Mouse (Mus musculus) CH12.LX (cell line): ENCODE data around the gene Lrp5. TPM values are rescaled to one million over a fixed set of nuclear protein-coding genes. Genes with fewer than 3 reads are reported as not detected.

ENCODE experiments used
- DNase-seq: peaks from one replicate; pipeline ENCODE4 v3.0.0-alpha.2; 2013; ENCODE audit errors: extremely low read depth
- H3K27ac ChIP-seq: 2 replicates; pipeline ENCODE4 v1.5.1; 2012; ENCODE audit warnings: low read depth, mild to moderate bottlenecking, control low read depth, moderate library complexity; ENCODE audit not compliant: insufficient read depth
- H3K27me3 ChIP-seq: replicated peaks from 2 replicates; pipeline ENCODE3; 2012; ENCODE audit warnings: inconsistent platforms
- H3K36me3 ChIP-seq, 2 experiments: replicated peaks in 1 of 2; 2 replicates each; pipeline versions ENCODE3 to v1.6.1; 2012; ENCODE audit warnings: inconsistent platforms in 1 of 2, low read length in 1 of 2, mild to moderate bottlenecking in 1 of 2, mixed read lengths in 1 of 2, moderate library complexity in 1 of 2; ENCODE audit not compliant: control insufficient read depth in 1 of 2, insufficient read depth in 1 of 2
- H3K4me1 ChIP-seq, 2 experiments: 2 replicates each; pipeline ENCODE4 v1.6.1; 2012; ENCODE audit warnings: inconsistent platforms in 1 of 2, moderate library complexity in 1 of 2; ENCODE audit not compliant: insufficient read depth in 2 of 2, control insufficient read depth in 1 of 2
- H3K4me2 ChIP-seq: 2 replicates; pipeline ENCODE4 v1.6.1; 2012; ENCODE audit warnings: low read depth, mild to moderate bottlenecking, control low read depth; ENCODE audit not compliant: poor library complexity, insufficient read depth, severe bottlenecking
- H3K4me3 ChIP-seq, 3 experiments: fragments of 150-350 bp in 1 of 3; sonication (generic) in 1 of 3; replicated peaks in 1 of 3; 2 replicates each; pipeline versions ENCODE3 to v1.5.1; 2011 to 2012; ENCODE audit warnings: low read depth in 2 of 3, low read length in 2 of 3, mild to moderate bottlenecking in 2 of 3, moderate library complexity in 2 of 3, control low read depth in 1 of 3, improper control_type of control experiment in 1 of 3, inconsistent platforms in 1 of 3, mixed read lengths in 1 of 3; ENCODE audit not compliant: poor library complexity in 1 of 3
- H3K79me2 ChIP-seq: replicated peaks from 2 replicates; pipeline ENCODE4 v1.6.1; 2012; ENCODE audit warnings: mild to moderate bottlenecking, moderate library complexity; ENCODE audit not compliant: control insufficient read depth, poor library complexity, insufficient read depth, severe bottlenecking; ENCODE audit errors: extremely low read depth
- H3K9ac ChIP-seq: 2 replicates; pipeline ENCODE4 v1.6.1; 2012; ENCODE audit warnings: low read depth, mild to moderate bottlenecking, control low read depth, moderate library complexity; ENCODE audit not compliant: insufficient read depth
- H3K9me3 ChIP-seq: replicated peaks from 2 replicates; pipeline ENCODE3; 2012; ENCODE audit warnings: low read length, inconsistent platforms, mixed read lengths
- BHLHE40 ChIP-seq: IDR thresholded peaks from 2 replicates; pipeline ENCODE4 v1.6.1; 2011; ENCODE audit warnings: mild to moderate bottlenecking, low read depth, low read length, improper control_type of control experiment
- CHD2 ChIP-seq: IDR thresholded peaks from 2 replicates; pipeline ENCODE4 v1.6.1; 2011; ENCODE audit warnings: low read length, improper control_type of control experiment
- CTCF ChIP-seq, 2 experiments: IDR thresholded peaks in 1 of 2; conservative IDR thresholded peaks in 1 of 2; 2 replicates each; pipeline ENCODE4 v1.5.1; 2011 to 2012; ENCODE audit warnings: low read depth in 2 of 2, low read length in 2 of 2, improper control_type of control experiment in 1 of 2, inconsistent platforms in 1 of 2, mild to moderate bottlenecking in 1 of 2, moderate library complexity in 1 of 2
- E2F4 ChIP-seq: IDR thresholded peaks from 2 replicates; pipeline ENCODE4 v1.6.1; 2011; ENCODE audit warnings: low read depth, low read length, improper control_type of control experiment; ENCODE audit not compliant: insufficient replicate concordance
- ELF1 ChIP-seq: IDR thresholded peaks from 2 replicates; pipeline ENCODE4 v1.6.1; 2014; ENCODE audit warnings: low read depth, mild to moderate bottlenecking, inconsistent platforms, low read length, improper control_type of control experiment
- EP300 ChIP-seq: IDR thresholded peaks from 2 replicates; pipeline ENCODE4 v1.6.1; 2011; ENCODE audit warnings: low read length, improper control_type of control experiment
- ETS1 ChIP-seq: conservative IDR thresholded peaks from 2 replicates; pipeline ENCODE4 v1.6.1; 2012; ENCODE audit warnings: low read depth, mild to moderate bottlenecking, inconsistent platforms, low read length, improper control_type of control experiment, moderate library complexity
- GABPA ChIP-seq: IDR thresholded peaks from 2 replicates; pipeline ENCODE4 v1.6.1; 2012; ENCODE audit warnings: low read depth, low read length, improper control_type of control experiment, inconsistent platforms; ENCODE audit not compliant: insufficient replicate concordance
- IRF4 ChIP-seq: IDR thresholded peaks from 2 replicates; pipeline ENCODE4 v1.6.1; 2014; ENCODE audit warnings: low read depth, mild to moderate bottlenecking, inconsistent platforms, low read length, improper control_type of control experiment
- MAFK ChIP-seq: IDR thresholded peaks from 2 replicates; pipeline ENCODE4 v1.6.1; 2011; ENCODE audit warnings: low read length, improper control_type of control experiment; ENCODE audit not compliant: insufficient replicate concordance
- MAZ ChIP-seq: IDR thresholded peaks from 2 replicates; pipeline ENCODE4 v1.6.1; 2012; ENCODE audit warnings: low read depth, mild to moderate bottlenecking, inconsistent platforms, low read length, improper control_type of control experiment, moderate library complexity
- MEF2A ChIP-seq: IDR thresholded peaks from 2 replicates; pipeline ENCODE4 v1.6.1; 2014; ENCODE audit warnings: low read depth, mild to moderate bottlenecking, inconsistent platforms, low read length, improper control_type of control experiment, borderline replicate concordance
- MXI1 ChIP-seq: IDR thresholded peaks from 2 replicates; pipeline ENCODE4 v1.6.1; 2011; ENCODE audit warnings: mild to moderate bottlenecking, low read depth, low read length, improper control_type of control experiment
- NRF1 ChIP-seq: IDR thresholded peaks from 2 replicates; pipeline ENCODE4 v1.6.1; 2014; ENCODE audit warnings: low read depth, mild to moderate bottlenecking, inconsistent platforms, low read length, improper control_type of control experiment, moderate library complexity
- PAX5 ChIP-seq: IDR thresholded peaks from 2 replicates; pipeline ENCODE4 v1.6.1; 2012; ENCODE audit warnings: low read length, inconsistent platforms, mixed read lengths
- RAD21 ChIP-seq: IDR thresholded peaks from 2 replicates; pipeline ENCODE4 v1.6.1; 2011; ENCODE audit warnings: low read depth, mild to moderate bottlenecking, low read length, improper control_type of control experiment, moderate library complexity
- RCOR1 ChIP-seq: conservative IDR thresholded peaks from 2 replicates; pipeline ENCODE4 v1.6.1; 2012; ENCODE audit warnings: low read depth, mild to moderate bottlenecking, inconsistent platforms, low read length, improper control_type of control experiment
- SIN3A ChIP-seq: IDR thresholded peaks from 2 replicates; pipeline ENCODE4 v1.6.1; 2012; ENCODE audit warnings: low read length, improper control_type of control experiment, inconsistent platforms
- SMC3 ChIP-seq: IDR thresholded peaks from 2 replicates; pipeline ENCODE4 v1.6.1; 2011; ENCODE audit warnings: low read depth, low read length, improper control_type of control experiment
- TCF12 ChIP-seq: IDR thresholded peaks from 2 replicates; pipeline ENCODE4 v1.6.1; 2014; ENCODE audit warnings: low read depth, mild to moderate bottlenecking, inconsistent platforms, low read length, improper control_type of control experiment
- UBTF ChIP-seq: IDR thresholded peaks from 2 replicates; pipeline ENCODE4 v1.6.1; 2012; ENCODE audit warnings: low read depth, mild to moderate bottlenecking, inconsistent platforms, low read length, improper control_type of control experiment, moderate library complexity
- USF1 ChIP-seq: IDR thresholded peaks from 2 replicates; pipeline ENCODE4 v1.6.1; 2014; ENCODE audit warnings: low read depth, mild to moderate bottlenecking, inconsistent platforms, low read length, improper control_type of control experiment
- USF2 ChIP-seq: conservative IDR thresholded peaks from 2 replicates; pipeline ENCODE4 v1.6.1; 2011; ENCODE audit warnings: low read depth, low read length, improper control_type of control experiment
- ZC3H11A ChIP-seq: IDR thresholded peaks from 2 replicates; pipeline ENCODE4 v1.6.1; 2012; ENCODE audit warnings: low read depth, mild to moderate bottlenecking, inconsistent platforms, low read length, improper control_type of control experiment
- ZKSCAN1 ChIP-seq: IDR thresholded peaks from 2 replicates; pipeline ENCODE4 v1.6.1; 2012; ENCODE audit warnings: low read depth, inconsistent platforms, low read length, improper control_type of control experiment, borderline replicate concordance
- ZMIZ1 ChIP-seq: IDR thresholded peaks from 2 replicates; pipeline ENCODE4 v1.6.1; 2012; ENCODE audit warnings: low read depth, mild to moderate bottlenecking, inconsistent platforms, low read length, improper control_type of control experiment
- ZNF384 ChIP-seq: IDR thresholded peaks from 2 replicates; pipeline ENCODE4 v1.6.1; 2012; ENCODE audit warnings: low read depth, low read length, improper control_type of control experiment, inconsistent platforms
- dilution Hi-C: fragments of 300-500 bp; cut with MboI; formaldehyde crosslinking; loops from 2 replicates; pipeline ENCODE4 v1.14.3; 2020; ENCODE audit warnings: low sequenced_read_pairs; ENCODE audit not compliant: extremely low pct_unique_long_range_greater_than_20kb, extremely low pct_ligation_motif_present
- in situ Hi-C: fragments of 300-500 bp; cut with MboI; formaldehyde crosslinking; loops from 3 replicates; pipeline ENCODE4 v1.14.3; 2019; ENCODE audit warnings: low sequenced_read_pairs, low pct_ligation_motif_present, low pct_unique_long_range_greater_than_20kb, mixed read lengths
- polyA plus RNA-seq: library from polyadenylated mRNA; unstranded; fragments of >175 nt; gene quantifications from 2 replicates; pipeline ENCODE4 v1.2.1, GENCODE M21; 2012; ENCODE audit warnings: low read depth; ENCODE audit not compliant: insufficient read length
- total RNA-seq, 2 experiments: library from RNA; depleted of rRNA; stranded (reverse); fragments of 300-350 nt in 1 of 2; fragments of >200 nt in 1 of 2; gene quantifications; 2 replicates each; pipeline ENCODE4 v1.2.3; 2012 to 2014

The Lrp5 gene
- total and polyA plus RNA-seq, 3 experiments: 0.13 to 1.4 (median 1.1) TPM

DNA sequence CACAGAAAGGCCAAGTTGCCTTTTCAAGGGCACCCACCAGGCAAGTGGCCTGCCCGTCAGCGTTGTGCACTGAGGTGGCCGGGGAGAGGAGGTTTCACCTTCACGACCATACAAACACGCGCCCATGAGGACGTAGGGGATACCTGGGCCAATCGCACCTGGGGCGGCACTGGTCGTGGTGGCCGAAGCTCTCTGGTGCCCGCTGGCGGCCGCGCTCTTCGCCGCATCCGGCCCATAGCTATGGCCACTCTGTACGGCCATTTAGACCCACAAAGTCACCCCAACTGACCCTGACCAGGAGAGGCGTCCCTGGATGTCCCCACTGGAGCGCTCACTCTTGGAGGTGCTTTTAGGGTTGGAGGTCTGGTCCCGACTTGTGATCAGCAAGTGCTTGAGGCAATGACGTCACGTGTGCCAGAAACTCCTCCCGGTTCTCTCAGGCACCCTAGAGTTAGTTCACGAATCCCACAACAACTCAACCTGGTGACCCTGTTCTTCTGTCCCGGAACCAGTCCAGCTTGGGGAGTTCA is 33.1 kb upstream of the Lrp5 start:
- in situ Hi-C loops: loop anchor here (5.0 kb wide), 1 partner anchor 33 kb away; no protein-coding TSS in a partner anchor

DNA sequence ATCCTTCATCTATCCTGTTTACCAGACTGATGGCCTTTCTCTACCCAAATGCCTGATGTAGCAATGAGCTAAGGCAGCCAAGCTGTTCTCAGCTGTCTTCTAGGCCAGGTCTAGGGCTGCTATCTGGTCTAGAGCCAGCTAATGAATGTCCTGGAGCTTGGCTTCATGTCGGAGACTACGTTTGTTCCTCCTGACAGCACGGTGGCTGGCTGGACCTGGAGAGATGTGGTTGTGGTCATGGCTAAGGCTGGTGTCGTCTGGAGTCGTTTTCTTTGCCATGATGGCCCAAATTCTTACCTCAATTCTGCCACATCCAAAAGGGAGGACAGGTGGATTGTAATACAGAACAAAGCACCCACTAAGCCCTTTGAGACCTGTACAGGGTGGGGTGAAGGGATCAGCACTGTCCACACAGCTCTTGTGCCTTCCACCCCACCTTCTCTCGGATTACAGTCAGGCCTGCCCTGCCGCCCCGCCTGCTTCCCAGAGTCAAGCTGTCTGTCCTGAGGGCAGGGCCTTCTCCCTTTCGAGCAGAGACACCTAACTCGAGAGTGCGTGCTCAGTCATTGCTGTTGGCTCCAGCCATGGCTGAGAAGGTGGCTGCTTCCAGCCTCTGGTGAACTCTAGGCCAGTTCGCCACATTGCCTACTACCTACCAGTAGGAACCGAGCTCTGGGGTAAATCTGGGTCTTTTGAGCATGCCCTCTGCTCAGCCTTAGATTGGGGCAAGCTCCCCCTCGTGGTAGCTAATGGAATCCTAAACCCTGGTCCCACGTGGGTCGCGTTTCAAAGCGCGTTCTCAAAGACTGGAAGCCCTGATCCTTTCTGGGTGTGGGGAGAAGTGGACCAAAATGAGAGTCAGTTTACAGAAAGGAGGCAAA is 32.4 kb upstream of the Lrp5 start:
- Histone ChIP-seq H3K27ac (no peak overlapping the region), H3K9me3 (peaks cover 5% of the 10 kb centered on the region), H3K4me3 (peak overlapping the region in 2 of 3 experiments; percentile 36 to 50), H3K4me2 (peak overlapping the region; percentile 62), H3K79me2 (no peaks in the 10 kb centered on the region), H3K27me3 (no peaks in the 10 kb centered on the region), H3K4me1 (peaks cover 0 to 8% of the 10 kb centered on the region in 2 experiments; a peak in 2 of 4 replicates), H3K36me3 (peaks cover 27 to 46% of the 10 kb centered on the region in 2 experiments), H3K9ac (no peak overlapping the region)
- dilution Hi-C loops: no loop called here
- in situ Hi-C loops: loop anchor here (5.0 kb wide), 1 partner anchor 34 kb away; no protein-coding TSS in a partner anchor
- peak; percentile 65 for DNase-seq
- TF ChIP-seq RAD21 (no peak), BHLHE40 (no peak), SIN3A (no peak), MAZ (no peak), GABPA (no peak), MEF2A (no peak), MXI1 (peak; percentile 70; the same call in 1 of the 2 replicates), EP300 (no peak), MAFK (no peak), USF2 (no peak), ZMIZ1 (no peak), RCOR1 (no peak), SMC3 (peak; percentile 51), CTCF (conservative IDR thresholded peaks at IDR 0.05 in 1 of 2, IDR thresholded peaks at IDR 0.05 in 1 of 2; ENCODE audit: low read depth in 2 of 2, low read length in 2 of 2) (peak; percentile 11 to 63; a peak in 2 of 4 replicates), PAX5 (no peak), UBTF (no peak), ELF1 (no peak), TCF12 (no peak), ETS1 (no peak), CHD2 (0 out of 2 replicates have a peak, but pooled peaks have one; percentile 5), E2F4 (no peak), NRF1 (peak; percentile 49), IRF4 (no peak)

More for the DNA sequence above, 33.1 kb upstream of the Lrp5 start:
- Histone ChIP-seq H3K9ac (no peak overlapping the region), H3K36me3 (peaks cover 25 to 42% of the 10 kb centered on the region in 2 experiments), H3K4me1 (peaks cover 0 to 8% of the 10 kb centered on the region in 2 experiments; a peak in 2 of 4 replicates), H3K4me3 (peak overlapping the region; percentile 20 to 50 (median 36))
- no peak for TF ChIP-seq MXI1
- TF ChIP-seq RAD21: peak; percentile 4; the same call in 1 of the 2 replicates
- peak in 1 of 2 experiments; percentile 58; a peak in 2 of 4 replicates for TF ChIP-seq CTCF (conservative IDR thresholded peaks at IDR 0.05 in 1 of 2, IDR thresholded peaks at IDR 0.05 in 1 of 2; ENCODE audit: low read depth in 2 of 2, low read length in 2 of 2)
- TF ChIP-seq RCOR1: no peak
- no peak for TF ChIP-seq ZKSCAN1
- TF ChIP-seq EP300: no peak
- TF ChIP-seq GABPA: no peak
- TF ChIP-seq MAFK: no peak
- no peak for TF ChIP-seq TCF12
- no peak for TF ChIP-seq BHLHE40
- TF ChIP-seq ZMIZ1: no peak
- TF ChIP-seq USF1: peak; percentile 8; the same call in 1 of the 2 replicates
- TF ChIP-seq ZNF384: no peak
- no peak for TF ChIP-seq CHD2
- TF ChIP-seq ZC3H11A: no peak
- no peak for TF ChIP-seq MAZ
- TF ChIP-seq, all 38 proteins: peak for 3
- no peak for DNase-seq
- peak overlapping the region; percentile 62 for H3K4me2 ChIP-seq
- dilution Hi-C loops: no loop called here
- H3K27ac ChIP-seq: no peak overlapping the region
- no peaks in the 10 kb centered on the region for H3K27me3 ChIP-seq
- peaks cover 7% of the 10 kb centered on the region for H3K9me3 ChIP-seq
- no peaks in the 10 kb centered on the region for H3K79me2 ChIP-seq
